Mouse (Mus musculus): Measurements from ENCODE around the gene Cldn13.

The Cldn13 gene

DNA sequence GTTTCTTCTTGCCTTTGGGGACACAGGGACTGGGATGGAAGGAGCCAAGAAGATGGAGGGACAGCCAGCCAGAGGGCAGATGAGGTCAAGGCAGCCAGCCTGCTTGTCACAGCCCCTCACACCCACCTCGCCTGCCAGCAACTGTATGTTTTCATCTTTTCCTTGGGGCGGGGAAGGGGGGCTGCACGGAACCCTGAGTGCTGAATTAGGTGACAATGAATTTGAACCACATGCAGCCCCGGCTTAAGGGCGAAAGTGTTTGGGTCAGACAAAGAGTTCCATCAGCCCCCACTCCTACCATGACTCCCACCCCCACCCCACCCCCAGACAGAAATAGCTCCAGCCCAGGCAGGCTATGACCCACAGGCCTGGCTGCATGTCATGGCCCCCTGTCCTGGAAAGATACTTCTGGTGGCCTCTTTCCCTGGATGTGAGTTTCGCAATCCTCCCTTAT is 24.7 kb downstream of the Cldn13 start:
- no peak for DNase-seq

DNA sequence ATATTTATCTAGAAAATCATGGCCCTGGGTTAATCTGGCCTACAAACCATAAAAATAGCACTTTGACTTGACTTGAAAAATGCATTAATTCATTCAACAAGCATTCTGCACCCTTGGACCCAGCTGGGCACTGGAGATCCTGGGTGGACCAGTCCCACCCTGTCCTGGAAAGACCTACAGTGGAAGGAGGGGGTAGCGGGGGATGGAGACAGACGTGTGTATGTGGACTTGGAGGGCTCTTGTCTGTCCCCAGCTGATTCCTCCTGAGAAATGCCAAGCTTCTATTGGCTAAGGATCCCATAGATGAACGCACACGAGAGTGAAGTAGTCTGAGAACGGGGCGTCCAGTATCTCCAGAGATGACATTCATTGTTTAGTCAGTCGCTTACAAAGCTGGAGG is 26.8 kb downstream of the Cldn13 start:
- no peak for DNase-seq

DNA sequence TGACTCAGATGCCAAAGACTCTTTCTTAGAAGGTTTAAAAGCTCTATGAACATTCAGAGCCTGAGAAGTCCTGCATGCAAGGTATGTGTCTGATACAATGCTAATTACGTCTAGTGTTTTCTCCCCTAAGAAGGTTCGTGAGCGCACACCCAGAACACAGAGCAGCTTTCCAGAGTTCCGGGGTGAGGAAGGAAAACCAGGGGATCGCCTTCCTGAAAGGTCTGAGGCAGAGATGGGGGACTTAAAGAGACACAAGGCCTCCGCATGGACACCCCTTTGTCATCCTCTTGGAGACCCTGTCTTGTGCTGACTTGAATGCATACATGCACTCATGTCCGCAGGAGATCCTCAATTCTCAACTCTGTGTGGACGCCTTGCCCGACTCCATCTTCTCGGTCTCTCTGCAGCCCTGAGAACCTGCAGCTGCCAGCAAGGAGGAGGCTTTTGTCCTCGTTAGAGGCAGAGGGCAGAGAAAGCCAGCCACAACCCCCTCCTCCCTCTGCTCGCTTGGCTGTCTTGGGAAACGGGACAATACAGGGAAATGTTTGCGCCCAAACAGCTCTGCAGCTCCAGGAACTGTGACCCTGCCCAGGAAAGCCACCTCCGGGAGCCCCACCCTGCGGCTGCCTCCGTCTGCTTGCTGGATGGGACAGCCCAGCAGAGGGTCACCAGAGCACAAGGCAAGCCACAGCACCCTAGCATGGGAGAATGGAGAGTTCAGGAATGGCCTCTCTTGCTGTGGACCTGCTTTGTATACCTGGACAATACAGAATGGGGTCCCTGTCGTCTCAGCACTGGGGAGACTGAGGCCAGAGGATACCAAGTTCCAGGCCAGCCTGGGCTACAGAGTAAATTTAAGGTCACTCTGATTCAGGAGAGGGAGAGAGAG is 27.6 kb downstream of the Cldn13 start:
- no peak for DNase-seq

GRCm38 (mm10) chr5:134883077-134883476 is 32.2 kb downstream of the Cldn13 start:
- DNase-seq, result peak; percentile 4

GRCm38 (mm10) chr5:134876801-134877200 is 38.5 kb downstream of the Cldn13 start:
- DNase-seq, result no peak

GRCm38 (mm10) chr5:134875245-134875644 is 40.1 kb downstream of the Cldn13 start:
- DNase-seq, result no peak

GRCm38 (mm10) chr5:134873956-134874879 is 41.1 kb downstream of the Cldn13 start:
- peak; percentile 4 for DNase-seq

DNA sequence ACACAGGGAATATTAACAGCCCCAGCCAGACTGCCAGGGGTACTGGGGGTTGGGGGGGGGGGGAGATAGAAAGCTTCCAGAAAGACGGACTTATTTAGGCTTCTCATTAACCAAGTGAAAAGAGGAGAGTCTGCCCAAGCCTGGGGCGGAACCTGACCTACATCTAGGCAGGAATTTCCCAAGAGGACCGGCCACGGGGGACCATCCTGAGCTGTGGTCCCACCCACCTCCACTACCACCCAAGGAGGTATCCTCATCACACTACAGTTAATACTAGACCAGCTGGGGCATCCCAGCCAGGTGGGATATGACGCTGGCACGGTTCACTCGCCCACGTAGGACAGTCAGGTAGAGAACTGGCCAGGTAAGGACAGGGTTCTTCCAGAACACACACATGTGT is 42.3 kb downstream of the Cldn13 start:
- no peak for DNase-seq

GRCm38 (mm10) chr5:134872597-134872996 is 42.7 kb downstream of the Cldn13 start:
- no peak for DNase-seq

DNA sequence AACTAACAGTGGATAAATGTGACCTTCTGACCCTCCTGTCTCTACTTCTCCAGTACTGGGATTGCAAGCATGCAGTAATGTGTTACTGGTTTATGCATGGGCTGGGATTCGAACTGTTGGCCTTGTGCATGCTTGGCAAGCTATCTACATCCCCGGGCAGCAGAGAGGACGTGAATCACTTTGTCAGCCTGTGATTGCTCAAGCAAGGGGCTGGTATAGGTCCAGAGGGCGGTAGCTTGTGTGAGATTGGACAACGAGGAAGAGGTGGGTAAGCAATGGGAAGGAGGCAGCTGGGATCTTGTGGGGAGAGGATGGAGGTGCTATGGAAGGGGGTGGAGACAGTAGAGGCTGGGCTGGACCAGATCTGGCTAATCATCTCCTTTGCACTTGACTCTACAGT is 46.8 kb downstream of the Cldn13 start:
- no peak for DNase-seq

- no peak for DNase-seq
Measured at GRCm38 (mm10) chr5:134867320-134868144, 47.8 kb downstream of the Cldn13 start.

DNA sequence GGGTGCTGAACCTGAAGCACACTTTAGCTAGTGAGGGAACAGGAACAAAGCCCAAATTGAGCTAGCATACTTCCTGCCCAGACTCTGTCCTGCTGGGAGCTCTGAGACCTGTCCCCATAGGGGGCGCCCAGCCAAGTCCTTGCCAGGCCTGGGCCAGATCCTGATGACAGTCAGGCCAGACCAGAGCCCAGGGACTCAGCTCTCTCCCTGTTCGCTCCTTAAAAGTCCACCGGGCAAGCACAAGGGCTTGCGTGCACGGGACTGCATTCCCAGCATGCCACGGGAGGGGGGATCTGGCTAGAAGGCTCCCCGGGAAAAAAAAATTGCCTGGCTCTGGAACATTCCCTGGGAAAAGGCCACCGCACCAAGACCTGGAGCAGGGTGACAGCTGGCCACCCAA is 50.2 kb downstream of the Cldn13 start:
- DNase-seq, result no peak

Measured in right cerebral cortex, adult 18-20 months (tissue).